Mouse (Mus musculus) limb, embryonic 13.5 days (tissue): Measurements from ENCODE around the gene 1700057G04Rik. TPM values are rescaled to one million over a fixed set of nuclear protein-coding genes. Genes with fewer than 3 reads are reported as not detected.
"Not testable (repeated sequence)": the region's sequence is repeated elsewhere in the genome, so short reads cannot be mapped to it uniquely, and the experiment has no call there.

Experiments used
- ATAC-seq: fragments of 200-750 bp; cut with Nextera tagmentation; 2 replicates; pipeline ENCODE4 v1.8.0; 2017; ENCODE audit warnings: low read depth, moderate number of reproducible peaks, moderate TSS enrichment; ENCODE audit not compliant: low FRiP score
- H3K27ac ChIP-seq: fragments of 300-500 bp; sonication (generic); 2 replicates; pipeline ENCODE4 v1.5.1; 2015; ENCODE audit warnings: inconsistent platforms, mild to moderate bottlenecking, moderate library complexity
- H3K27me3 ChIP-seq: fragments of 300-500 bp; sonication (generic); 2 replicates; pipeline ENCODE4 v1.6.1; 2015; ENCODE audit warnings: mild to moderate bottlenecking, inconsistent platforms
- H3K36me3 ChIP-seq: fragments of 300-500 bp; sonication (generic); 2 replicates; pipeline ENCODE4 v1.6.1; 2015; ENCODE audit warnings: inconsistent platforms, mild to moderate bottlenecking, moderate library complexity
- H3K4me1 ChIP-seq: fragments of 300-500 bp; sonication (generic); 2 replicates; pipeline ENCODE4 v1.6.1; 2015; ENCODE audit warnings: inconsistent platforms
- H3K4me2 ChIP-seq: fragments of 300-500 bp; sonication (generic); replicated peaks from 2 replicates; pipeline ENCODE4 v1.6.1; 2015; ENCODE audit warnings: inconsistent platforms, mild to moderate bottlenecking, moderate library complexity
- H3K4me3 ChIP-seq: fragments of 300-500 bp; sonication (generic); 2 replicates; pipeline ENCODE4 v1.5.1; 2015; ENCODE audit warnings: moderate library complexity, mild to moderate bottlenecking, inconsistent platforms
- H3K9ac ChIP-seq: fragments of 300-500 bp; sonication (generic); 2 replicates; pipeline ENCODE4 v1.6.1; 2015; ENCODE audit warnings: mild to moderate bottlenecking, inconsistent platforms
- H3K9me3 ChIP-seq: fragments of 300-500 bp; sonication (generic); 2 replicates; pipeline ENCODE4 v1.6.1; 2016; ENCODE audit warnings: inconsistent platforms
- WGBS: fragments of 180-500 bp; shearing (Covaris S2); methylation state at CpG from one replicate; pipeline ENCODE4 v1.1.7; 2015; 5-methylcytosine and 5-hydroxymethylcytosine counted together
- polyA plus RNA-seq: library from polyadenylated mRNA; unstranded; fragments of >200 nt; fragmentation: Nextera tagmentation; extraction: Ambion mirVana; gene quantifications from 2 replicates; pipeline ENCODE4 v1.2.1, GENCODE M21; 2015

1700057G04Rik gene
- polyA plus RNA-seq, 1 experiment from 2014 or later = not detected

GRCm38 (mm10) chr9:92325936-92326335 lies 16.8 kb downstream of the 1700057G04Rik start:
- not testable (repeated sequence) for H3K9me3 ChIP-seq, H3K36me3 ChIP-seq, H3K27me3 ChIP-seq, H3K4me2 ChIP-seq, H3K9ac ChIP-seq, H3K27ac ChIP-seq, H3K4me1 ChIP-seq, H3K4me3 ChIP-seq, ATAC-seq
- WGBS = 78% methylated on average over 9 of the region's 9 CpGs

- ATAC-seq = no peak
- Histone ChIP-seq H3K27ac (no peak overlapping the region), H3K4me2 (no peak overlapping the region), H3K9ac (no peak overlapping the region), H3K4me1 (no peaks in the 10 kb centered on the region), H3K4me3 (no peak overlapping the region), H3K9me3 (no peaks in the 10 kb centered on the region), H3K36me3 (no peaks in the 10 kb centered on the region), H3K27me3 (no peaks in the 10 kb centered on the region)
- 79% methylated on average over 4 of the region's 4 CpGs for WGBS
Measured at GRCm38 (mm10) chr9:92326813-92327212, 17.6 kb downstream of the 1700057G04Rik start.

GRCm38 (mm10) chr9:92331383-92331782 lies 22.2 kb downstream of the 1700057G04Rik start:
- Histone ChIP-seq H3K9ac (no peak overlapping the region), H3K9me3 (no peaks in the 10 kb centered on the region), H3K27ac (no peak overlapping the region), H3K27me3 (no peaks in the 10 kb centered on the region), H3K4me2 (no peak overlapping the region), H3K4me3 (no peak overlapping the region), H3K4me1 (no peaks in the 10 kb centered on the region), H3K36me3 (no peaks in the 10 kb centered on the region)
- no peak for ATAC-seq
- 85% methylated on average over 4 of the region's 4 CpGs for WGBS

- no peak overlapping the region for H3K4me3 ChIP-seq
- H3K27ac ChIP-seq = no peak overlapping the region
- no peaks in the 10 kb centered on the region for H3K4me1 ChIP-seq
- no peaks in the 10 kb centered on the region for H3K36me3 ChIP-seq
- H3K4me2 ChIP-seq = no peak overlapping the region
- no peaks in the 10 kb centered on the region for H3K9me3 ChIP-seq
- H3K27me3 ChIP-seq = no peaks in the 10 kb centered on the region
- H3K9ac ChIP-seq = no peak overlapping the region
- WGBS = 91% methylated on average over 10 of the region's 10 CpGs
- no peak for ATAC-seq
Measured at GRCm38 (mm10) chr9:92334845-92335244, 25.7 kb downstream of the 1700057G04Rik start.

GRCm38 (mm10) chr9:92335277-92335818 lies 26.2 kb downstream of the 1700057G04Rik start:
- Histone ChIP-seq H3K4me1 (no peaks in the 10 kb centered on the region), H3K36me3 (no peaks in the 10 kb centered on the region), H3K27me3 (no peaks in the 10 kb centered on the region), H3K4me3 (no peak overlapping the region), H3K9me3 (no peaks in the 10 kb centered on the region), H3K27ac (no peak overlapping the region), H3K4me2 (no peak overlapping the region), H3K9ac (no peak overlapping the region)
- 87% methylated on average over 6 of the region's 6 CpGs for WGBS
- ATAC-seq = no peak

GRCm38 (mm10) chr9:92337063-92337462 lies 27.9 kb downstream of the 1700057G04Rik start:
- no peaks in the 10 kb centered on the region for H3K9me3 ChIP-seq
- no peak overlapping the region for H3K27ac ChIP-seq
- ATAC-seq = no peak
- 89% methylated on average over 1 of the region's 1 CpGs for WGBS
- no peak overlapping the region for H3K4me3 ChIP-seq
- H3K4me1 ChIP-seq = no peaks in the 10 kb centered on the region
- no peak overlapping the region for H3K9ac ChIP-seq
- H3K4me2 ChIP-seq = no peak overlapping the region
- H3K36me3 ChIP-seq = no peaks in the 10 kb centered on the region
- H3K27me3 ChIP-seq = no peaks in the 10 kb centered on the region

- H3K9ac ChIP-seq = no peak overlapping the region
- no peak overlapping the region for H3K27ac ChIP-seq
- 85% methylated on average over 3 of the region's 3 CpGs for WGBS
- no peak for ATAC-seq
- H3K4me1 ChIP-seq = no peaks in the 10 kb centered on the region
- H3K27me3 ChIP-seq = no peaks in the 10 kb centered on the region
- H3K4me3 ChIP-seq = no peak overlapping the region
- no peaks in the 10 kb centered on the region for H3K9me3 ChIP-seq
- H3K4me2 ChIP-seq = no peak overlapping the region
- no peaks in the 10 kb centered on the region for H3K36me3 ChIP-seq
Measured at GRCm38 (mm10) chr9:92337661-92338060, 28.5 kb downstream of the 1700057G04Rik start.

- WGBS = 58% methylated on average over 1 of the region's 1 CpGs
- no peak overlapping the region for H3K9ac ChIP-seq
- ATAC-seq = no peak
Measured at GRCm38 (mm10) chr9:92338954-92339353, 29.8 kb downstream of the 1700057G04Rik start.

GRCm38 (mm10) chr9:92351924-92352323 lies 42.7 kb downstream of the 1700057G04Rik start:
- 93% methylated on average over 1 of the region's 1 CpGs for WGBS

More at GRCm38 (mm10) chr9:92338954-92339353, 29.8 kb downstream of the 1700057G04Rik start:
- no peaks in the 10 kb centered on the region for H3K36me3 ChIP-seq
- H3K27ac ChIP-seq = no peak overlapping the region
- H3K27me3 ChIP-seq = no peaks in the 10 kb centered on the region
- no peak overlapping the region for H3K4me3 ChIP-seq
- no peaks in the 10 kb centered on the region for H3K9me3 ChIP-seq
- H3K4me1 ChIP-seq = no peaks in the 10 kb centered on the region
- no peak overlapping the region for H3K4me2 ChIP-seq

GRCm38 (mm10) chr9:92353306-92353705 lies 44.1 kb downstream of the 1700057G04Rik start:
- 82% methylated on average over 3 of the region's 3 CpGs for WGBS
- H3K9me3 ChIP-seq = no peaks in the 10 kb centered on the region
- H3K4me2 ChIP-seq = no peak overlapping the region
- ATAC-seq = no peak
- no peaks in the 10 kb centered on the region for H3K4me1 ChIP-seq
- H3K9ac ChIP-seq = no peak overlapping the region
- H3K36me3 ChIP-seq = no peaks in the 10 kb centered on the region
- H3K27me3 ChIP-seq = no peaks in the 10 kb centered on the region
- H3K4me3 ChIP-seq = no peak overlapping the region
- H3K27ac ChIP-seq = no peak overlapping the region

More at GRCm38 (mm10) chr9:92351924-92352323, 42.7 kb downstream of the 1700057G04Rik start:
- no peak for ATAC-seq
- Histone ChIP-seq H3K4me2 (no peak overlapping the region), H3K9ac (no peak overlapping the region), H3K36me3 (no peaks in the 10 kb centered on the region), H3K4me1 (no peaks in the 10 kb centered on the region), H3K9me3 (no peaks in the 10 kb centered on the region), H3K4me3 (no peak overlapping the region), H3K27ac (no peak overlapping the region), H3K27me3 (no peaks in the 10 kb centered on the region)

GRCm38 (mm10) chr9:92360691-92361310 lies 51.6 kb downstream of the 1700057G04Rik start:
- Histone ChIP-seq H3K9me3 (no peaks in the 10 kb centered on the region), H3K4me3 (no peak overlapping the region), H3K27me3 (no peaks in the 10 kb centered on the region), H3K27ac (no peak overlapping the region), H3K9ac (no peak overlapping the region), H3K4me1 (no peaks in the 10 kb centered on the region), H3K4me2 (no peak overlapping the region), H3K36me3 (no peaks in the 10 kb centered on the region)
- WGBS = 66% methylated on average over 1 of the region's 1 CpGs
- ATAC-seq = no peak

GRCm38 (mm10) chr9:92363478-92363877 lies 54.3 kb downstream of the 1700057G04Rik start:
- Histone ChIP-seq H3K9ac (no peak overlapping the region), H3K9me3 (no peaks in the 10 kb centered on the region)
- WGBS = 79% methylated on average over 2 of the region's 2 CpGs

GRCm38 (mm10) chr9:92368920-92369319 lies 59.7 kb downstream of the 1700057G04Rik start:
- Histone ChIP-seq H3K9ac (no peak overlapping the region), H3K27ac (no peak overlapping the region), H3K27me3 (no peaks in the 10 kb centered on the region), H3K36me3 (no peaks in the 10 kb centered on the region), H3K9me3 (no peaks in the 10 kb centered on the region), H3K4me3 (no peak overlapping the region), H3K4me2 (no peak overlapping the region), H3K4me1 (no peaks in the 10 kb centered on the region)
- ATAC-seq = no peak

More at GRCm38 (mm10) chr9:92363478-92363877, 54.3 kb downstream of the 1700057G04Rik start:
- no peak overlapping the region for H3K4me2 ChIP-seq
- no peaks in the 10 kb centered on the region for H3K27me3 ChIP-seq
- H3K4me1 ChIP-seq = no peaks in the 10 kb centered on the region
- H3K36me3 ChIP-seq = no peaks in the 10 kb centered on the region
- no peak overlapping the region for H3K4me3 ChIP-seq
- H3K27ac ChIP-seq = no peak overlapping the region
- no peak for ATAC-seq
